In the genomic region with DNA sequence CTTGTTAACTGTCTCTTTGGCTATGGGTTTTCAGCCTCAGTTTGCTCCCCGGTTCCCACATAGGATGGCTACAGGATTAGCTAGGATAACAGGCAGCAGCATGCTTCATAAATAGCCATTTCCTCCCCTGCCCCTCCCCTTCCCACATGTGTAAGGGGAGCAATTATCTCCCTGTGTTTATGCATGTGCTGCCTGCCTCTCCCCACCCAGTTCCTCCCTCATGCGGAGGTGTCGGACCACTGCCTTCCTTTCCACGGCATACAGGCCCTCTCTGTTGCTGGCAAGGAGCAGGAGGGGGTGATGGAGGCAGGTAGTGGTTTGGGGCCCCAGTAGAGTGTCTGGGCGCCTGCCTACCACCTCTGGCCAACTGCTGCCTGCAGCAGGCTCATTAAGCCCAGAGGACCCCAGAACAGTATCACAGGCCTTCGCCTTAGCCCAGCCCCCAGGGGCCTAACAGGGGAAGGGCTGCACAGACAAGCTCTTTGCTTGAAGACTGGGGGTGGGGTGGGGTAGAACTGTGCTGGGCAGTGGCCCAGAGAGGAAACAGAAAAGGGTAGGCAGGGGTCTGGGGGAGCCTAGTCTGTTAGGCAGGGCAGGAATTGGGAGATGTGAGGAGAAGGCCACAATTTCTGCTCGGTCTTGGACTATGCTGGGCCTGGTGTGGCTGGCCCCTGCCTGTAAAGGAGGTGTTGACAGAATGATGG, we compare ENCODE assay signal across 10 mouse cellular contexts.
A peak's percentile ranks its signal among the peaks of the same experiment; 100 is the strongest.
DNase-seq lines count a peak whose midpoint lies in the region; ATAC-seq lines count a peak whose summit lies in the region.
"Had no signal": no experiment of that assay in that cellular context is flagged by ENCODE, and none has a peak within 500 bp of the region (broad histone marks: within the 10 kb centered on the region; RNA-seq: fewer than 3 reads in every experiment).

No protein-coding gene starts in this region.

- H3K36me3 ChIP-seq in heart, embryonic 13.5 days: no peaks in the 10 kb centered on the region
- no peaks in the 10 kb centered on the region for H3K36me3 ChIP-seq in neural tube, embryonic 13.5 days
- H3K36me3 ChIP-seq in limb, embryonic 13.5 days: no peaks in the 10 kb centered on the region

- intact Hi-C loops in left cerebral cortex, postnatal 14 days (cut with DNase I): no loop called here

- peaks cover 18% of the 10 kb centered on the region for H3K4me1 ChIP-seq in heart, embryonic 13.5 days
- H3K4me1 ChIP-seq in neural tube, embryonic 13.5 days (replicated peaks): peaks cover 26% of the 10 kb centered on the region
- peaks cover 24% of the 10 kb centered on the region for H3K4me1 ChIP-seq in limb, embryonic 13.5 days

- no peaks in the 10 kb centered on the region for H3K9me3 ChIP-seq in heart, embryonic 13.5 days
- no peaks in the 10 kb centered on the region for H3K9me3 ChIP-seq in neural tube, embryonic 13.5 days
- H3K9me3 ChIP-seq in limb, embryonic 13.5 days: no peaks in the 10 kb centered on the region

- no peak overlapping the region for H3K4me3 ChIP-seq in heart, embryonic 13.5 days
- H3K4me3 ChIP-seq in neural tube, embryonic 13.5 days: no peak overlapping the region
- H3K4me3 ChIP-seq in limb, embryonic 13.5 days: no peak overlapping the region

- no peak overlapping the region for H3K4me2 ChIP-seq in heart, embryonic 13.5 days
- no peak overlapping the region for H3K4me2 ChIP-seq in neural tube, embryonic 13.5 days
- H3K4me2 ChIP-seq in limb, embryonic 13.5 days (replicated peaks): 0 out of 2 replicates have a peak overlapping the region, but pooled peaks have one; percentile 4

- no peak for ATAC-seq in heart, embryonic 13.5 days (ENCODE audit: extremely low read depth, insufficient number of reproducible peaks, low FRiP score, low TSS enrichment)
- peak; percentile 41; the same call in 1 of the 2 replicates for ATAC-seq in neural tube, embryonic 13.5 days (ENCODE audit: low read depth)
- ATAC-seq in limb, embryonic 13.5 days (ENCODE audit: low FRiP score, low read depth): peak; percentile 82

- no peak overlapping the region for H3K9ac ChIP-seq in heart, embryonic 13.5 days
- no peak overlapping the region for H3K9ac ChIP-seq in neural tube, embryonic 13.5 days
- H3K9ac ChIP-seq in limb, embryonic 13.5 days: no peak overlapping the region

- no peak for DNase-seq in heart, adult 18-20 months
- DNase-seq in neural tube, embryonic 10.5 days (ENCODE audit: extremely low spot score, low spot score): no peak
- DNase-seq in left cerebral cortex, postnatal 14 days (ENCODE audit: low spot score in 2 of 2): no peak
- no peak for DNase-seq in layer of hippocampus, adult 8-10 months (ENCODE audit: low spot score in 2 of 2)
- DNase-seq in yolk sac, embryonic 10.5 days (ENCODE audit: low spot score): no peak
- DNase-seq: heart, postnatal 14 days had no signal

- peaks cover 65% of the 10 kb centered on the region for H3K27me3 ChIP-seq in heart, embryonic 13.5 days (replicated peaks)
- H3K27me3 ChIP-seq in neural tube, embryonic 13.5 days: peaks cover 83% of the 10 kb centered on the region
- peaks cover 63% of the 10 kb centered on the region for H3K27me3 ChIP-seq in limb, embryonic 13.5 days

- H3K27ac ChIP-seq in heart, embryonic 13.5 days (replicated peaks): 0 out of 2 replicates have a peak overlapping the region, but pooled peaks have one; percentile 50
- H3K27ac ChIP-seq in neural tube, embryonic 13.5 days (replicated peaks): peak overlapping the region; percentile 49; the same call in 1 of the 2 replicates
- peak overlapping the region; percentile 63 for H3K27ac ChIP-seq in limb, embryonic 13.5 days
- H3K27ac ChIP-seq: macrophage had no signal

- WGBS in heart, embryonic 13.5 days: 30% methylated on average over 7 of the region's 7 CpGs
- WGBS in neural tube, embryonic 13.5 days: 41% methylated on average over 7 of the region's 7 CpGs
- 24% methylated on average over 7 of the region's 7 CpGs for WGBS in limb, embryonic 13.5 days
